12 mouse cellular contexts compared by ENCODE assay signal in genomic region chr2:57539842-57540241, GRCm38 (mm10).
"Had no signal": no experiment of that assay in that cellular context is flagged by ENCODE, and none has a peak within 500 bp of the region (broad histone marks: within the 10 kb centered on the region; RNA-seq: fewer than 3 reads in every experiment).

No protein-coding gene starts in this region.

- ATAC-seq: midbrain, embryonic 16.5 days had no signal

- DNase-seq: lung, adult 18-20 months; lung, embryonic 14.5 days; lung, postnatal 10 days; lung, postnatal 4 days; midbrain, embryonic 14.5 days; retina, postnatal 1 day; right cerebral cortex, postnatal 14 days; spleen, adult 18-20 months; thymus, adult 2 months; thymus, postnatal 25 days; thymus, postnatal 4 days had no signal
